7 mouse cellular contexts compared by ENCODE assay signal in genomic region chr11:6291401-6292115, GRCm38 (mm10). TPM values are rescaled to one million over a fixed set of nuclear protein-coding genes. Genes with fewer than 3 reads are reported as not detected.
DNase-seq lines count a peak whose midpoint lies in the region; ATAC-seq lines count a peak whose summit lies in the region.

TSS of gene Ogdh (plus strand) at chr11:6291633.

- no peaks in the 10 kb centered on the region for H3K4me1 ChIP-seq in intestine, embryonic 15.5 days (replicated peaks)
- peaks cover 13% of the 10 kb centered on the region for H3K4me1 ChIP-seq in midbrain, embryonic 10.5 days

- no peaks in the 10 kb centered on the region for H3K27me3 ChIP-seq in intestine, embryonic 15.5 days (replicated peaks)
- H3K27me3 ChIP-seq in midbrain, embryonic 10.5 days (ENCODE audit: low read depth, poor library complexity, severe bottlenecking), result peaks cover 10% of the 10 kb centered on the region

- H3K27ac ChIP-seq in intestine, embryonic 15.5 days, result peak within 1 kb of the TSS; percentile 87
- peak within 1 kb of the TSS; percentile 91 for H3K27ac ChIP-seq in midbrain, embryonic 10.5 days (replicated peaks)

- H3K36me3 ChIP-seq in intestine, embryonic 15.5 days, result no peaks in the 10 kb centered on the region
- H3K36me3 ChIP-seq in midbrain, embryonic 10.5 days, result 0 out of 2 replicates have a peak, but pooled peaks cover under 1% of the 10 kb centered on the region

- ATAC-seq in intestine, embryonic 15.5 days, result peak; percentile 99

- peak within 1 kb of the TSS; percentile 71 for H3K4me2 ChIP-seq in intestine, embryonic 15.5 days (replicated peaks)

- H3K9ac ChIP-seq in intestine, embryonic 15.5 days, result peak within 1 kb of the TSS; percentile 68

- under 1% methylated on average over 73 of the region's 77 CpGs for WGBS in intestine, embryonic 15.5 days
- WGBS in midbrain, embryonic 10.5 days, result under 1% methylated on average over 77 of the region's 77 CpGs

- H3K9me3 ChIP-seq in intestine, embryonic 15.5 days, result no peaks in the 10 kb centered on the region
- no peaks in the 10 kb centered on the region for H3K9me3 ChIP-seq in midbrain, embryonic 10.5 days (replicated peaks)

- intact Hi-C loops in gastrocnemius, postnatal 36 days (cut with DNase I), result no loop called here
- intact Hi-C loops in left cerebral cortex, postnatal 25 days (cut with DNase I), result loop anchor here (2.0 kb wide), 1 partner anchor 17 kb away; the partner anchor contains the start of gene Tmed4

- H3K4me3 ChIP-seq in intestine, embryonic 15.5 days (replicated peaks), result peak within 1 kb of the TSS; percentile 63
- peak within 1 kb of the TSS; percentile 74 for H3K4me3 ChIP-seq in midbrain, embryonic 10.5 days

- peak; percentile 100 for DNase-seq in adrenal gland, adult 2 months
- DNase-seq in embryo, embryonic 11.5 days (ENCODE audit: low read depth, low spot score), result peak; percentile 98
- peak; percentile 98 to 99 for DNase-seq in gastrocnemius, postnatal 36 days
- DNase-seq in left cerebral cortex, postnatal 25 days (ENCODE audit: low spot score in 2 of 2), result peak; percentile 99 to 100
- peak; percentile 99 for DNase-seq in midbrain, embryonic 10.5 days (ENCODE audit: low spot score)
- peak; percentile 97 for DNase-seq in right cerebral cortex, postnatal 4 days

RNA-seq across cellular contexts. Expression of gene Ogdh, which starts in this region (rescaled TPM):
- 100 to 1,000 TPM; 601 to 682 TPM for total RNA-seq in adrenal gland, adult 2 months (2021)
- 227 and 333 TPM in 2 replicates for polyA plus RNA-seq in adrenal gland, adult 2 months (2012; rRNA removed)
- 100 to 1,000 TPM; 628 to 695 TPM for total RNA-seq in gastrocnemius, postnatal 36 days (2021)
- polyA plus RNA-seq in intestine, embryonic 15.5 days (2015; fragmentation: Nextera tagmentation; extraction: Ambion mirVana), result 134 and 144 TPM in 2 replicates
- 100 to 1,000 TPM; 240 to 254 TPM for total RNA-seq in left cerebral cortex, postnatal 25 days (2021)
- 107 and 111 TPM in 2 replicates for polyA plus RNA-seq in midbrain, embryonic 10.5 days (2016; fragmentation: Nextera tagmentation; extraction: Ambion mirVana)

Comparison
In these comparisons a context has a peak if more than half of its experiments do, and no peak if none do; other contexts are left out.
1. Peak in every context shown above with its lines: DNase-seq, ATAC-seq, H3K4me3 ChIP-seq and H3K27ac ChIP-seq.